Comparison of ENCODE assay signal across 41 mouse cellular contexts in genomic region chr2:29752397-29752796, GRCm38 (mm10). TPM values are rescaled to one million over a fixed set of nuclear protein-coding genes. Genes with fewer than 3 reads are reported as not detected.
"Had no signal": no experiment of that assay in that cellular context is flagged by ENCODE, and none has a peak within 500 bp of the region (broad histone marks: within the 10 kb centered on the region; RNA-seq: fewer than 3 reads in every experiment).

No protein-coding gene starts in this region.

- H3K27ac ChIP-seq: gastrocnemius, adult 2 months; heart, embryonic 10.5 days; hindbrain, embryonic 12.5 days; hindbrain, embryonic 14.5 days; layer of hippocampus, adult 2 months; limb, embryonic 13.5 days; limb, embryonic 15.5 days; liver, embryonic 12.5 days; liver, embryonic 14.5 days had no signal

- DNase-seq: gastrocnemius, adult 2 months; gastrocnemius, postnatal 10 days; gastrocnemius, postnatal 25 days; heart, adult 18-20 months; heart, postnatal 10 days; heart, postnatal 4 days; kidney, adult 18-20 months; kidney, adult 8-10 months; kidney, postnatal 14 days; kidney, postnatal 36 days; layer of hippocampus, adult 9-11 months; layer of hippocampus, postnatal 36 days; left cerebral cortex, postnatal 4 days; lung, adult 18-20 months had no signal

- H3K9ac ChIP-seq: hindbrain, embryonic 12.5 days; hindbrain, embryonic 14.5 days; limb, embryonic 13.5 days; limb, embryonic 15.5 days; liver, embryonic 12.5 days; liver, embryonic 14.5 days had no signal

- H3K9me3 ChIP-seq: heart, embryonic 10.5 days; heart, embryonic 12.5 days; hindbrain, embryonic 12.5 days; intestine, embryonic 15.5 days; limb, embryonic 13.5 days; limb, embryonic 15.5 days; liver, embryonic 12.5 days had no signal

- ATAC-seq: hindbrain, embryonic 16.5 days; inflammation-experienced regulatory T-cells, adult 6 months had no signal

- H3K36me3 ChIP-seq: heart, embryonic 10.5 days; heart, embryonic 12.5 days; hindbrain, embryonic 10.5 days; hindbrain, embryonic 12.5 days; intestine, embryonic 15.5 days; limb, embryonic 13.5 days; limb, embryonic 15.5 days; liver, embryonic 12.5 days had no signal

- H3K4me3 ChIP-seq: gastrocnemius, adult 2 months; layer of hippocampus, adult 2 months; limb, embryonic 15.5 days; liver, embryonic 12.5 days had no signal

RNA-seq across cellular contexts. Expression of gene Gm13420, which starts 0.9 kb away (rescaled TPM):
- total RNA-seq: gastrocnemius, adult 2 months; gastrocnemius, postnatal 10 days; gastrocnemius, postnatal 25 days; gastrocnemius, postnatal 4 days; granulocyte monocyte progenitor cell, adult 5-6 weeks; heart, adult 18-20 months; heart, adult 8-10 months; heart, postnatal 10 days; heart, postnatal 25 days; heart, postnatal 4 days had no signal
- polyA plus RNA-seq: heart, embryonic 12.5 days; heart, embryonic 14.5 days; heart, embryonic 16.5 days; hindbrain, embryonic 10.5 days; hindbrain, embryonic 12.5 days; inflammation-experienced regulatory T-cells, adult 6 months; limb, embryonic 11.5 days; limb, embryonic 13.5 days; limb, embryonic 15.5 days had no signal

RNA-seq across cellular contexts. Expression of gene Gm13547, which starts 6.7 kb away (rescaled TPM):
- total RNA-seq: gastrocnemius, adult 2 months; gastrocnemius, postnatal 10 days; gastrocnemius, postnatal 25 days; gastrocnemius, postnatal 4 days; granulocyte monocyte progenitor cell, adult 5-6 weeks; heart, adult 18-20 months; heart, adult 8-10 months; heart, postnatal 10 days; heart, postnatal 25 days; heart, postnatal 4 days; layer of hippocampus, adult 2 months; layer of hippocampus, postnatal 14 days; layer of hippocampus, postnatal 36 days; left cerebral cortex, adult 18-20 months; left cerebral cortex, postnatal 14 days; left cerebral cortex, postnatal 4 days; liver, adult 2 months had no signal
- polyA plus RNA-seq: heart, embryonic 10.5 days; heart, embryonic 12.5 days; heart, embryonic 14.5 days; hindbrain, embryonic 10.5 days; hindbrain, embryonic 12.5 days; hindbrain, embryonic 14.5 days; hindbrain, embryonic 16.5 days; inflammation-experienced regulatory T-cells, adult 6 months; intestine, postnatal 0 days; kidney, embryonic 16.5 days; limb, embryonic 11.5 days; liver, adult 2 months; liver, embryonic 12.5 days; liver, embryonic 14.5 days; liver, embryonic 16.5 days had no signal
